Mouse (Mus musculus) kidney, adult 2 months (tissue): ENCODE results near the gene Ldhb. TPM values are rescaled to one million over a fixed set of nuclear protein-coding genes. Genes with fewer than 3 reads are reported as not detected.
A peak's percentile ranks its signal among the peaks of the same experiment; 100 is the strongest.

ENCODE experiments used
- DNase-seq: peaks from one replicate; pipeline ENCODE4 v3.0.0; 2021
- H3K27ac ChIP-seq: fragments of 200-500 bp; 2 replicates; pipeline ENCODE4 v1.5.1; 2012; ENCODE audit warnings: low read depth, low read length, control low read depth, inconsistent platforms; ENCODE audit not compliant: insufficient read depth
- H3K27me3 ChIP-seq: fragments of 200-500 bp; replicated peaks from 2 replicates; pipeline ENCODE4 v1.6.1; 2012; ENCODE audit warnings: mild to moderate bottlenecking, moderate library complexity, low read length, inconsistent platforms; ENCODE audit not compliant: control insufficient read depth, insufficient read depth
- H3K36me3 ChIP-seq: fragments of 200-500 bp; 2 replicates; pipeline ENCODE4 v1.6.1; 2012; ENCODE audit warnings: mild to moderate bottlenecking, moderate library complexity, low read length, inconsistent platforms; ENCODE audit not compliant: control insufficient read depth, insufficient read depth
- H3K4me1 ChIP-seq: fragments of 200-500 bp; 2 replicates; pipeline ENCODE4 v1.6.1; 2011; ENCODE audit warnings: low read length; ENCODE audit not compliant: control insufficient read depth, insufficient read depth
- H3K4me3 ChIP-seq: fragments of 200-500 bp; 2 replicates; pipeline ENCODE4 v1.5.1; 2011; ENCODE audit warnings: mild to moderate bottlenecking, low read depth, low read length, control low read depth; ENCODE audit not compliant: insufficient read depth
- CTCF ChIP-seq: fragments of 200-500 bp; conservative IDR thresholded peaks from 2 replicates; pipeline ENCODE4 v1.5.1; 2011; ENCODE audit warnings: low read depth, mild to moderate bottlenecking, control low read depth, low read length, moderate library complexity, mixed read lengths; ENCODE audit not compliant: insufficient read depth, insufficient read length
- POLR2A ChIP-seq: fragments of 200-500 bp; IDR thresholded peaks from one replicate; pipeline ENCODE4 v1.6.1; 2011; ENCODE audit warnings: low read depth, low read length, control low read depth
- WGBS: fragments of 180-500 bp; shearing (Covaris S2); methylation state at CpG from one replicate; pipeline ENCODE4 v1.1.7; 2018; 5-methylcytosine and 5-hydroxymethylcytosine counted together
- polyA plus RNA-seq: library from polyadenylated mRNA; depleted of rRNA; stranded (reverse); fragments of >200 nt; gene quantifications from 2 replicates; pipeline ENCODE4 v1.2.3, GENCODE M21; 2012

Gene Ldhb
- polyA plus RNA-seq, 1 experiment: 2,340 TPM

- TF ChIP-seq CTCF: no peak
- TF ChIP-seq POLR2A: no peak
- Histone ChIP-seq H3K27me3 (no peaks in the 10 kb centered on the region), H3K36me3 (no peaks in the 10 kb centered on the region), H3K27ac (no peak overlapping the region), H3K4me1 (no peaks in the 10 kb centered on the region), H3K4me3 (no peak overlapping the region)
- 83% methylated on average over 6 of the region's 6 CpGs for WGBS
- no peak for DNase-seq
Observed at GRCm38 (mm10) chr6:142542800-142543175, 35.0 kb upstream of the Ldhb start.

GRCm38 (mm10) chr6:142542082-142542799 lies 34.5 kb upstream of the Ldhb start:
- no peaks in the 10 kb centered on the region for H3K27me3 ChIP-seq
- no peak overlapping the region for H3K27ac ChIP-seq
- TF ChIP-seq CTCF (no peak), POLR2A (no peak)
- 67% methylated on average over 8 of the region's 8 CpGs for WGBS
- H3K4me3 ChIP-seq: no peak overlapping the region
- no peaks in the 10 kb centered on the region for H3K36me3 ChIP-seq
- no peak for DNase-seq
- no peaks in the 10 kb centered on the region for H3K4me1 ChIP-seq

- DNase-seq: no peak
- Histone ChIP-seq H3K36me3 (no peaks in the 10 kb centered on the region), H3K27me3 (no peaks in the 10 kb centered on the region), H3K4me1 (no peaks in the 10 kb centered on the region), H3K27ac (no peak overlapping the region), H3K4me3 (no peak overlapping the region)
- no peak for TF ChIP-seq CTCF
- TF ChIP-seq POLR2A: no peak
- WGBS: 82% methylated on average over 10 of the region's 10 CpGs
Observed at GRCm38 (mm10) chr6:142540561-142541160, 32.9 kb upstream of the Ldhb start.

- H3K27ac ChIP-seq: no peak overlapping the region; the same call in 1 of the 2 replicates
- H3K36me3 ChIP-seq: no peaks in the 10 kb centered on the region
- peak; percentile 52 for DNase-seq
- TF ChIP-seq CTCF: no peak
- TF ChIP-seq POLR2A: no peak
- 79% methylated on average over 5 of the region's 5 CpGs for WGBS
- no peaks in the 10 kb centered on the region for H3K4me1 ChIP-seq
- H3K27me3 ChIP-seq: no peaks in the 10 kb centered on the region
- H3K4me3 ChIP-seq: no peak overlapping the region
Observed at GRCm38 (mm10) chr6:142540131-142540530, 32.4 kb upstream of the Ldhb start.

GRCm38 (mm10) chr6:142538503-142538902 lies 30.7 kb upstream of the Ldhb start:
- Histone ChIP-seq H3K36me3 (no peaks in the 10 kb centered on the region), H3K4me3 (no peak overlapping the region), H3K27me3 (no peaks in the 10 kb centered on the region), H3K4me1 (no peaks in the 10 kb centered on the region), H3K27ac (peak overlapping the region; percentile 67)
- no peak for TF ChIP-seq CTCF
- TF ChIP-seq POLR2A: no peak
- WGBS: 57% methylated on average over 17 of the region's 17 CpGs
- DNase-seq: peak; percentile 84

- Histone ChIP-seq H3K27me3 (no peaks in the 10 kb centered on the region), H3K36me3 (no peaks in the 10 kb centered on the region), H3K27ac (no peak overlapping the region), H3K4me1 (peaks cover 10% of the 10 kb centered on the region), H3K4me3 (no peak overlapping the region)
- peak; percentile 25 for DNase-seq
- 59% methylated on average over 5 of the region's 5 CpGs for WGBS
- no peak for TF ChIP-seq POLR2A
- no peak for TF ChIP-seq CTCF
Observed at GRCm38 (mm10) chr6:142533412-142533811, 25.7 kb upstream of the Ldhb start.

GRCm38 (mm10) chr6:142532686-142533085 lies 24.9 kb upstream of the Ldhb start:
- Histone ChIP-seq H3K36me3 (no peaks in the 10 kb centered on the region), H3K4me3 (no peak overlapping the region), H3K4me1 (peaks cover 11% of the 10 kb centered on the region), H3K27ac (peak overlapping the region; percentile 86), H3K27me3 (no peaks in the 10 kb centered on the region)
- WGBS: 63% methylated on average over 2 of the region's 2 CpGs
- DNase-seq: peak; percentile 79
- TF ChIP-seq POLR2A: no peak
- no peak for TF ChIP-seq CTCF
